Mouse (Mus musculus) heart, adult 9 months (tissue): ENCODE data around the gene Dytn.

Source experiments
- DNase-seq, 2 experiments: peaks; one replicate each; pipeline ENCODE4 v3.0.0; 2022; ENCODE audit warnings: low spot score in 2 of 2

The Dytn gene

DNA sequence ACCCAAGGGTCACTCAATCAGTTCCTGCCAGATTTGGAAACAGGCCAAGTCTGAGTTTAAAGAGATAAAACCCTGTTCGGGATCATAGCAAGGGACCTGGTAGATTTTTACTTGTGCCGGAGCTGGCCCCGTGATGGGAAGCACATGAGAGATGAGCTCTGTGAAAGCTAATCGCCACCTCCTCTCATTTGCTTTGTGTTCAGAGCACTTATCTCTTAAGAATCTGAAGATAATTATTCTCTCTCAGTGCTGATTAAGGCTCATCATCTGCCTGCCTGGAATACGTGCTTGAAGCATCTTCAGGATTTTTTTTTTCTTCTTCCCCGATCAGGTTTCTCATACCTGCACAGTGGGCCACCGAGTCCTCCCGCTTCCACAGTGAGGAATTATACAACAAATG, 107.6 kb downstream of the Dytn start:
- no peak for DNase-seq

DNA sequence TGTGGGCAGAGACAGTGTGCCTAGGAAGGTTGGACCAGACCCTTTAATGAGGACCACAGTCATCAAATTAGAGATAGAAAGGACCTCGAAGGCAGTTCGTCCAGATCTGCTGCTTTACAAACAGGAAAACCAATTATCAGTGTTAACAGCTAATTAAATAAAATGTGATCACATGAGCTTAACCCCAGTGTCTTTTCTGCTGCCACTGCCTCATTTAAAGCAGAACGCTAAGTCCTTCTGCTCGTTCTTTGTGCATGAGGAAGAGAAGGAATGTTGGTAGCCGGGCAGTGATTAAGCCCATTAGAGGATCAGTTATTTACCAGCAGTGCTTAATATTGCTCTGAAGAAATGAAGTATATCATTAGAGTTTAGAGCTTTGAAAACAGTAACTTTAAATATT, 109.9 kb downstream of the Dytn start:
- DNase-seq: no peak

DNA sequence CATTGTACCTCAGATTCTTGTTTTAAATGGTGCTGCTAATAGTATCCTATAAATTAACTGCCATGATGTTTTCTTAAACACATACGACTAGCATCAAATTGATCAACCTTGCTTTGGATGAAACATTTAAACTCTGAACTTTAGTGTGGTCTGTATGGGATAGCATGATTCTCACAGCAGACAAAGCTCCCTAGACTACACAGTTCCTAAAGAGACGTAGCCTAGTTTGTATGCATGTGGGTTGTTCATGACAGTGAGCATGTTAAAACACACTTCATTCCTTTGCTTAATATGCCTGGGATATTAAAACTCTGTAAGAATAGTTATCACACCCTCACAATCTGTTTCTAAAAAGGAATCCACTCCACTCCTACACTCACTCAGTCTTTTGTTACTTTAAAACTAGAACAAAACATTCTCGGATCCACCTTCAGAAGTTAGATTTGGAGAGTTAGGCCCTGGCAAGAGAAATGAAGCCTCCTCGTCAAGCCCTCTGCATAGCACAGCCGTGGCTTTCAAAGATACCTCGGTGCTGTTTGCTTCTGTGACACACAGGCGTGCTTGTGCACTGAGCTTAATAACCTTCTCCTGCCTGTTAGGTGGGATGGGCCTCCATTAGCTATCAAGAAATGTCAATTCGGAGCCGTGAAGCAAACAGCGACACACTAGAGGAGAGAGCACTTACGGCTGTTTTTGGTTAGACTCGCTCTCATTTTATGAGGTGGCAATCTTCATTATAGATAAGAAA, 112.7 kb downstream of the Dytn start:
- no peak for DNase-seq

DNA sequence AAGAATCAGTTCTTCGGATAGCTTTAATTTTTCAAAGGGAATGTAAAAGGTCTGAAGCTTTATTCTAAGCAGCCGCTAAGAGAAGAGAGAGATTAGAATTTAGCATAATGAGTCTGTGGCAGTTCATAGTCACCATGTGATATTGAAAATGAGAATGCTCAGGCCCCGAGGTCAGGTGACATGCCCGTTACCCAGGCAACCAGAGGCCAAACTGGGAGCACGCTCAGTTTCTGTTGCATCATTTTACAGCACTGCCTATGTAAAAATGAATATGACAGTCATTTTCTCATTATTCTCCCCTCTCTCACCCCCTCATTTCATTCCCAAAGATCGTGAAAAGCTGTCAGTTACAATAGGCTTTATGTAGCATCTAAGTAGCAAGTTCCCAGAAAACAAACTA, 113.3 kb downstream of the Dytn start:
- no peak for DNase-seq
